Mouse (Mus musculus) embryonic fibroblast, embryonic 13.5 days (primary cell): ENCODE measurements around the gene Prelid1.
A peak's percentile ranks its signal among the peaks of the same experiment; 100 is the strongest.

Source experiments
- CTCF ChIP-seq: IDR thresholded peaks from 2 replicates; pipeline ENCODE4 v1.5.1; 2011; ENCODE audit warnings: mild to moderate bottlenecking, control low read depth, low read length, moderate library complexity, borderline replicate concordance; ENCODE audit not compliant: insufficient read depth
- POLR2A ChIP-seq: IDR thresholded peaks from 2 replicates; pipeline ENCODE4 v1.6.1; 2011; ENCODE audit warnings: low read depth, mild to moderate bottlenecking, control low read depth, low read length, moderate library complexity

DNA sequence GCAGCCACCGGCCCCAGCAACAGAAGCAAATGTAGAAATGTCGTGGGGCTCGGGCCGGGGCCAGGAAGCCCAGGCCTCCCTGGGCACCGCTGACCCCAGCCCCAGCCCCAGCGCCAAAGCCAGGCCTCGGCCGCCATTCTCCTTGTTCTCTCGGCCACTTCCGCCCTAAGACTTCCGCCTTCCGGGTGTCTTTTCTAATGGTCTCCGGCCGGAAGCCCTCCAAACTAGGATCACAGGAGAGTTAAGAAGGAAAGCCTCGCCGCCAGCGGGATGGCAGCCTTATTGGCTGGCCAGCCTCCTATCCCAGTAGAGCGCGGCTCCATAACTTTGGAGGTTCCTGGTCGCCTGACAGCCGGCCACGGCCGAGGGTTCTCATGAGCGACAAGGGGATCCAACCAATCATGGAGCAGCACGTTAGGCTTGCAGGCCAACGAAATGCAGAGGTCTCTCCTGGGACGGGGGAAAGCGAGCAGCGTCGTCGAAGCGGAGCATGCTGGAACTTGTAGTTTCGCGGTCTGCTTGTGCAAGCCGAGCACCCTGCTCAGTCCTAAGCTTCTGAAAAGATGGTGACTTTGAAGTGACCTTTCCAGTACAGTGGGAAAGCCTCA is 42.3 kb downstream of the Prelid1 start, which contains the start of gene Lman2:
- peak; percentile 60 for TF ChIP-seq POLR2A
- TF ChIP-seq CTCF = no peak
